Mouse (Mus musculus) spleen, adult 18-20 months (tissue): ENCODE results near the gene Gm597.

ENCODE experiments used
- DNase-seq, 2 experiments: peaks; one replicate each; pipeline ENCODE4 v3.0.0; 2022; ENCODE audit warnings: mixed read lengths in 2 of 2

The Gm597 gene

GRCm38 (mm10) chr1:28780152-28780551 is at the start of gene Gm597:
Gene Gm597, minus strand, starts transcription at chr1:28780252.
- DNase-seq, result no peak

DNA sequence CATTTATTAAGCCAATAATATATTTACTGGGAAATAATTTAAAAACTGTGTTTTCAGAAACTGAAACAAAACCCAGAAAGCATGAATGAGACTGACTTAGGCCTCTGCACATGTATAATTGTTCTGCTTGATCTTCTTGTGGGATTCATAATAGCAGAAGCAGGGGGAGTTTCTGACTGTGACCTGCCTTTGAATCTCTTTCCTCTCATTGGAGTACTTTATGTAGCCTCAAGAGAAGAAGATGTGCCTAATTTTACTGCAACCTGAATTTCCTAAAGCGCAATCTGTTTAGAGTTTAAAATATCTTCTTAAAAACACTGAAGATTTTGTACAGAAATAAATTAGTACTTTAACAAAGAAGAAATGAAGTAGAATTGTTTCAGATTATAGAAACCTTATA is 27.6 kb upstream of the Gm597 start:
- DNase-seq, result no peak

DNA sequence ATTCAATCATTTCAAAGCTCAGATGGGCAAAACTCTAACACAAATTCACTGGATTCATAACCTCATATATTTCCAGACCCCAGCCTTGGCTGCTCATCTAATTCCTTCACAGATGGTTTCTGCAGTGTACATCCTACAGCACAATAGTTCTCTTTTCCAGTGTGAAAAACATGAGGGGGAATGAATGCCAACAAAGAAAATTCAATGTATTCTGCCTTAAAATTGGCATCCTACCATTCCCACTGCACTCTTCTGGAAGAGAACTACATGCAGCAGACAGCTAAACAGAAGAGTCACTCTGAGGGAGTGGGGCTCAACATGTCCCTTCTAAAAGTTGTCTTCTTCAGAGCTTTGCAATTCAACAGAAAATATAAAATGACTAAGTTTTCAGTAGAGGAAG is 26.6 kb upstream of the Gm597 start:
- DNase-seq, result no peak

GRCm38 (mm10) chr1:28800881-28801280 is 20.8 kb upstream of the Gm597 start:
- DNase-seq, result no peak
